Mouse (Mus musculus) pancreas, adult 10 weeks (tissue): ENCODE data around the gene Vmn2r16. TPM values are rescaled to one million over a fixed set of nuclear protein-coding genes. Genes with fewer than 3 reads are reported as not detected.

ENCODE experiments used
- polyA plus RNA-seq: library from polyadenylated mRNA; stranded (reverse); fragments of 350-450 nt; fragmentation: Illumina TruSeq; extraction: RNeasy Lipid Tissue Mini Kit (QIAGEN cat#74804); gene quantifications from one replicate; pipeline ENCODE4 v1.2.3, GENCODE M21; 2015; ENCODE audit warnings: low read depth, low replicate concordance; ENCODE audit not compliant: insufficient read depth

The Vmn2r16 gene
- polyA plus RNA-seq = not detected

GRCm38 (mm10) chr5:109329862-109330261 is at the start of gene Vmn2r16:
Gene Vmn2r16, plus strand, starts transcription at chr5:109330162.

GRCm38 (mm10) chr5:109297544-109297943 is 32.4 kb upstream of the Vmn2r16 start, which contains the start of gene Vmn2r15:
Gene Vmn2r15, minus strand, starts transcription at chr5:109297644.

GRCm38 (mm10) chr5:109419388-109419787 is 89.4 kb downstream of the Vmn2r16 start, which contains the start of gene Vmn2r17:
Gene Vmn2r17, plus strand, starts transcription at chr5:109419688.

Other genes with a start within 250 kb of the Vmn2r16 start
- gene Vmn2r12, start 232.2 kb upstream of the Vmn2r16 start, polyA plus RNA-seq = not detected
- gene Vmn2r13, start 138.0 kb upstream of the Vmn2r16 start, polyA plus RNA-seq = not detected
- not detected for gene Vmn2r14, start 105.5 kb upstream of the Vmn2r16 start, polyA plus RNA-seq
- not detected for gene Vmn2r15, start 32.5 kb upstream of the Vmn2r16 start, polyA plus RNA-seq
- gene Vmn2r17, start 89.5 kb downstream of the Vmn2r16 start, polyA plus RNA-seq = not detected
- gene Crlf2, start 228.8 kb downstream of the Vmn2r16 start, polyA plus RNA-seq = 3.4 TPM